Comparison of ENCODE assay signal across 13 mouse cellular contexts in the genomic region with DNA sequence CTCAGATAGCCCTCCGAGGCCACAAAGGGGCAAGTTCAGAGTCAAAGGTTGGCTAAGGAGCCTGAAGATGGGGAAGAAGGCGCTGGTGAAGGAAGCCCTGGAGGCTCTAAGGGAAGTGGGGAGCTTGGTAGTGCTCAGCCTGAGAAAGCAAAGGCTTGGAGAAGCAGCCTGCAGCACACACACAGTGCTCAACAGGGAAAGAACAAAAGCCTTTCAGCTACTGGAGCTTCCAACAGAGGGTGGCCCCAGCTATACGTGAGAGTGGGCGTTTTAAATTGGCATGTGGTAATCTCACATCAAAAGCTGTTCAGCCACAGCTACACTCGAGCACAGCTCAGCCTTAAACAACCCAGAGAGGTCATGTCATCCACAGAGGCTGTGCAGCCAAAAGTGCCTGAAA.
"Had no signal": no experiment of that assay in that cellular context is flagged by ENCODE, and none has a peak within 500 bp of the region (broad histone marks: within the 10 kb centered on the region; RNA-seq: fewer than 3 reads in every experiment).

No protein-coding gene starts in this region.

- H3K4me2 ChIP-seq: limb, embryonic 15.5 days; liver, embryonic 12.5 days; lung, embryonic 14.5 days; neural tube, embryonic 12.5 days had no signal

- H3K27ac ChIP-seq: limb, embryonic 15.5 days; liver, embryonic 12.5 days; neural tube, embryonic 12.5 days had no signal

- ATAC-seq: liver, embryonic 12.5 days had no signal

- H3K4me3 ChIP-seq: limb, embryonic 15.5 days; liver, embryonic 12.5 days; neural tube, embryonic 12.5 days had no signal

- H3K27me3 ChIP-seq: limb, embryonic 15.5 days; liver, embryonic 12.5 days; neural tube, embryonic 12.5 days had no signal

- DNase-seq: kidney, postnatal 25 days; layer of hippocampus, adult 9-11 months; layer of hippocampus, postnatal 36 days; lung, embryonic 14.5 days; lung, postnatal 10 days; lung, postnatal 4 days; right cerebral cortex, postnatal 4 days; spleen, adult 18-20 months; thymus, adult 18-20 months; thymus, postnatal 14 days had no signal

- H3K9ac ChIP-seq: limb, embryonic 15.5 days; liver, embryonic 12.5 days; lung, embryonic 14.5 days; neural tube, embryonic 12.5 days had no signal

- H3K9me3 ChIP-seq: limb, embryonic 15.5 days; liver, embryonic 12.5 days; neural tube, embryonic 12.5 days had no signal

- H3K36me3 ChIP-seq: limb, embryonic 15.5 days; liver, embryonic 12.5 days; neural tube, embryonic 12.5 days had no signal

- H3K4me1 ChIP-seq: limb, embryonic 15.5 days; liver, embryonic 12.5 days; neural tube, embryonic 12.5 days had no signal
